Mouse (Mus musculus) kidney, adult 8-10 months (tissue): ENCODE measurements around the gene Dusp7.
A peak's percentile ranks its signal among the peaks of the same experiment; 100 is the strongest.

Experiments used
- DNase-seq, 2 experiments: peaks; one replicate each; pipeline ENCODE4 v3.0.0; 2022

The Dusp7 gene

DNA sequence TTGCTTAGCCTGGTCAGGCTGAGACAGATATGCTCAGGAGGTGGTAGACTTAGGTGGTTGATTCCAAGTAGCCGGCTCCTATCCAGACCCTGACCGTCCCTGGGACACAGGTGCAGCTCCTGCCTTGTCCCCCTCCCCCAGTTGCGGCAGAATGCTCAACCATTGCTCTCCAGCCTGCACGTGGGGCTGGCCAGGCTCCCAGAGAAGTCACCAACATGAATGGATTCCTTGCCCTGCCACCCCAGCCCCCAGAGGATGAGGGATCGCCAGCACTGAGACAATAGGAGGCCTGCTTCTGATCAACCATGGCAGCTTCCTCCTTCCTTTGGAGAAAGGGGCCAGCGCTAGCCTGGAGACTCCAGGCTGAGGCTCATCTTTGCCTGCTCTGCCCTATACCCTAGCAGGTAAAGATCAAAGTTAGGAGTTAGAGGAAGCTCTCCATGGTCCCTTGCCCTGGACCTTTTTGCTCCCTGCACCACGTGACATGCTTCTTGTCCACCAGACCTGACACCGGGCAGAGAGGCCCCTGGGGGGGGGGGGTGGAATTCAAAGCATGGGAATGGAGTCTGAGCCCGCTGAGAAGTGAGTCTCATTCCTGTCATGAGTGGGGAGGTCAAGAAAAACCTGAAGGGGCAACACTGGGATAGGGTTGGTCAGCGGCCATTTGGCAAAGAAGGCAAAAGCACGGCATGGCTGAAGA is 24.5 kb downstream of the Dusp7 start:
- DNase-seq = no peak

DNA sequence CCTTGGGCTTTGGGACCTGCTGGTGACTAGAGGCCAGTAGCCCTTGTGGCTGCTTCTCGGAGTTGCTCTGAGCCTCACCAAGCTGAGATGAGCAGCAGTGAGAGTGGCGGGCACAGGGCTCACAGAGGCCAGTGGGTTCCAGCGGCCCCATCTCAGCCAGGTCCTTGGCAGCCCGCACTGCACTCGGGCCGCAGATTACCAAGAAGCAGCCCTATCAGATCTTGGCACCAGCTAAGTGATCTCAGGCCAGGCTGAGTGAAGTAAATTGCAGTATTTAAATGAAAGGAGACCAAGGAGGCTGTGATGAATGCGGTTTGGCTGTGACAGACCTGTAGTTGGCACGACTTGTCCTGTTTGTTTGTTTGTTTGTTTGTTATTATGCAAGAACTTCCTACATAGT is 25.1 kb downstream of the Dusp7 start:
- no peak for DNase-seq

GRCm38 (mm10) chr9:106394649-106395602 is 26.5 kb downstream of the Dusp7 start:
- peak in 1 of 2 experiments; percentile 68 for DNase-seq

- DNase-seq = no peak
Observed at GRCm38 (mm10) chr9:106397733-106398132, 29.3 kb downstream of the Dusp7 start.

- DNase-seq = no peak
Observed at GRCm38 (mm10) chr9:106398667-106399311, 30.4 kb downstream of the Dusp7 start.

DNA sequence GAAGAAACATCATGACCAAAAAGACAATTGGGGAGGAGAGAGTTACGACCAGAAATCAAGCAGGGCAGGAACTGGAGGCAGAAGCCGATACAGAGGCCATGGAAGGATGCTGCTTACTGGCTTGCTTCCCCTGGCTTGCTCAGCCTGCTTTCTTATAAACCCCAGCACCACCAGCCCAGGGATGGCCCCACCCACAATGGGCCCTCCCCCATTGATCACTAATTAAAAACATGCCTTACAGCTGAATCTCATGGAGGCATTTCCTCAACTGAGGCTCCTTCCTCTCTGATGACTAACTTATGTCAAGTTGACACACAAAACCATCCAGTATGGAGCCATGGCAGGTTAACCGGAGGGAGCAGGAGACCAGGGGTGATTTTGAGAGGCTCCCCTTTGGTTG is 31.4 kb downstream of the Dusp7 start:
- DNase-seq = no peak

DNA sequence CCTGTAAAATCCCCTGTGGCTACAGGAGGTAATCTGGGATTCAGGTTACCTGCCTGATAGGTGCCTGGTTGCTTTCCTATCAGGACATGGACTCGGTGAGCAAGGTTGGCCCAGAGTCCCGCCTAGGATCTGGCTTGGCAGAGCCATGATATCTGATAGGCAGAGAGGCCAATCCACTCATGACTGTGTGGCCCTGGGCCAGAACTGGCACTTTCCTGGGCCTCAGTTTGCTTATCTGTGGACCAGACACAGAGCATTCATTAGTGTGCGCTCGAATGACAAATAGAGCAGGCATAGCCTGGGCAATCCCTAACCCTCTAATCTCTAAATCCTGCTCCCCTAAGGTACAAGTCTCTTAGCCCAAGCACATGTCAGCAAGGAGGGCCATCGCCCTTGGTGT is 33.7 kb downstream of the Dusp7 start:
- no peak for DNase-seq

DNA sequence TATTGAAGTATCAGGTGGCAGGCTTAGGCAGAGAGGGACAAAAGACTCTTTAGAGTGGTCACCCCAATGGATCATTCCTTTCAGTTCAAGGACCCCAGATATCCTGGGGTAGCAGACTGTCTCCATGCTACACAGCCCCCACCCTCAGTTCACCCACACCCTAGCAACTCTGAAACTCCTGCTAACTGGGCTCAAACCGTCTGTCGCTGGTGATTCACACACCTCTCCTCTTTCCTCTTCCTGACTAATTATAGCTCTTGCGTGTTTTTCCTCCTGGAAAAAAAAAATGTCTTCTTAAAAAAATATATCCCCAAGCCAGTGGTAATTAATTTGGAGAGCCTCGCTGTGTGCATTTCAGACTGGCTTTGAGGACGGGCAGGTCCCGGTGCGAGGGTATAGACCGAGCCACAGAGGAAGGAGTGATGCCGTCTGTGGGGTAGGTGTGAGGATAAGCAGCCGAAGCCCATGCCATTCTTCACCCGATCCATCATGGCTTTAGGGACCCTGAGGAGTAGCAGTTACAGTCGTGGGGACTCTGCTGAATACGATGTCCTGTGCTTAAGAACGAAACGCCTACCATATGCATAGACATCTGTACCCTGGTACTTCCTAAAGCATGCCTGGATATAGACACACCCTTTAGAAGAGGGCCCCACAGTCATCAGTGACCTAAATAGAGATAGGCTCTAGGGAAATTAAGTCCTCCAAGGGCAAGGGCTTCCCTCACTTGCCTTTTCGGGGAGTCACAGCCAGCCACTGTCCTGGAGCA is 34.4 kb downstream of the Dusp7 start:
- no peak for DNase-seq

- peak in 1 of 2 experiments; percentile 46 for DNase-seq
Observed at GRCm38 (mm10) chr9:106405275-106405674, 36.8 kb downstream of the Dusp7 start.

- no peak for DNase-seq
Observed at GRCm38 (mm10) chr9:106406443-106407078, 38.1 kb downstream of the Dusp7 start.

DNA sequence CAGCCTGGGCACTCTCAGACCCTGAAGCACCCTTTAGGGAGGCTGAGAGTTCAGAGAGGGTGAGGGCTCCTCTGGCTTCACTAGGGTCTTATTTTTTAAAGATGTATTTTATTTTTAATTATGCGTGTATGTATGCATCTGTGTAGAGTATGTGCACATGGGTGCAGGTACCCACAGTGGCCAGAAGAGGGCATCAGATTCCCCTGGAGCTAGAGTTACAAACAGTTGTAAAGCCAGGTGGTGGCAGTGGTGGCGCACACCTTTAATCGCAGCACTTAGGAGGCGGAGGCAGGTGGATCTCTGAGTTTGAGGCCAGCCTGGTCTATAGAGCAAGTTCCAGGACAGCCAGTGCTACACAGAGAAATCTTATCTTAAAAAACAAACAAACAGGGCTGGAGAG is 40.7 kb downstream of the Dusp7 start:
- no peak for DNase-seq

DNA sequence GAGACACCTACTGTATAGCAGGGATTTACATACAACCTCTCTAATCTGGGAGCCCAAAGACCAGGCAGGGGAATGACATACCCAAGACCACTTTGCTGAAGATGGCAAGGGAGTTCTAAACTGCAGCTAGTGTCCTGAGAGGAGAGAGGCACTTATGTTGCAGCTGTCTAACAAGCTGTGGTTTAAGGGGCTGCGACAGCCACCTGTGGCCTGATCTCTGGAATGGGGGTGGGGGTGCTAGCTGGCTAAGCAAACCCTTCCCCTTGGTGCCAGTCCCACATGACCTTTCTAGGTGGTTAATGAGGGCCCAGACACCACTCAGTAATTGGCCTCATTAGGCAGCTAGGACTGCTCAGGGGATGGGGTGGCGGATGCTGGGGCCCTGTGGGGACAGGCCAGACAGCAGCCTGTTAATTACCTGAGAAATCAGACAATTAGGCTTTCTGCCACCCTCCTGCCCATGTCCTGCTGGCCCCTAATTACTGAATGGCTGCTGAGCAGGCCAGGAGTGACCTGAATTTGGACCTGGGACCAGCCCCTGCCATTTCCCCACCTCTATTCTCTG is 41.7 kb downstream of the Dusp7 start:
- no peak for DNase-seq

DNA sequence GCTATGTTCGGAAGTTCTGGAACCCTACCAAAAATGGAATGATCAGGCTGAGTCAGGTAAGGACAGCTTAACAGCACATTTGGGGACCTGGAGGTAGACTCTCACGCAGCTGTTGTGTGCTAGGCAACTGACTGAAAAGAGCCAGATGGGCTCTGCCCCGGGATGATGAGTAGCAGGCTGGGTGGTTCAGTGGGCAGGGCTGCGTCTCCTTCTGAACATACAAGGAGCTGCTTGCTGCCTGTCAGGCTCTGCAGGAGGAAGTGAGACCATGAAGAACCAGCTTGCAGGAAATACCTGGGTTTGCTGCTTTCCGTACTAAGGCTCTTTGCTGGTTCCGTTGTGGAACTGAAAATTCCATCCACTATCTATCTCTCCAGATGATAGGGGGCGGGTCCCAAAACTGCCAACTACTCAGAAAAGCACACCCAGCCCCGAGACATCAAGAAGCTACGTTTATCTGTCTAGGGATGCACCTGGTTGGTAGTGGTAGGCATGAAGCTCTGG is 42.7 kb downstream of the Dusp7 start:
- DNase-seq = no peak

DNA sequence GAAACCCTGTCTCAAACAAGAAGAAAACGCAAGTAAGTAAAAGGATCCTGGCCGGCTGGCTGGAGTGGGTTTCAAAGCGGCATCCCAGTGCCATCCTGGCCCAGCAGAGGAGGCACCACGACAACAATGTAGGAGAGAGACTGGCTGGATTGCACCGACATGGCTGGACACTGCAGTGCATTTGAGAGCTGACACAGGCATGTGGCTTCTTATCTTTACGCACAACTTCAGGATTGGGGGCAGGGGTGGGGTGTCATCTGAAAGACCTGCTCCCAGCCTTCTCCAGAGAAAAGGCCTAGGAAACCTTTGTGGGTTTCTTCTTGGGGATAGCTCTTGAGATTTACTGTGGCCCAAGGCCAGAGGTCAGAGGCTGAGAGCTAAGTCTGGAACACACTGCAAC is 43.3 kb downstream of the Dusp7 start:
- DNase-seq = no peak

DNA sequence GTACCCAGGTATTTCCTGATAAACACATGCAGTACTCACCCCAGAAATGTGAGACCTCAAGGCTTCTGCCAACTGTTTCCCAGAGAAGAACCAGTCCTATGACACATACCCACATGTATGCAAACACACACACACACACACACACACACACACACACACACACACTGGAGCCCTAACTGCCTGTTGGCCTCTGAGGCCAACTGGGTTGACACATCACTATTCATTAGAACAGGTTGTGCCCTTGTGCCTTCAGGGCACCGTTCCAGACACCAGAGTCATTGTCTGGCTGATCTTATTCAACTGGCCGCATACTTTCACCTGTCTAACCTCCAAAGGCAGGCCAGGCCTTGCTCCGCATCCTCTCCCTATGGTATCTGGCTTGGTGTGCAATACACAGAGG is 43.8 kb downstream of the Dusp7 start:
- no peak for DNase-seq

- no peak for DNase-seq
Observed at GRCm38 (mm10) chr9:106413606-106414005, 45.2 kb downstream of the Dusp7 start.

GRCm38 (mm10) chr9:106416826-106417225 is 48.4 kb downstream of the Dusp7 start:
- no peak for DNase-seq

DNA sequence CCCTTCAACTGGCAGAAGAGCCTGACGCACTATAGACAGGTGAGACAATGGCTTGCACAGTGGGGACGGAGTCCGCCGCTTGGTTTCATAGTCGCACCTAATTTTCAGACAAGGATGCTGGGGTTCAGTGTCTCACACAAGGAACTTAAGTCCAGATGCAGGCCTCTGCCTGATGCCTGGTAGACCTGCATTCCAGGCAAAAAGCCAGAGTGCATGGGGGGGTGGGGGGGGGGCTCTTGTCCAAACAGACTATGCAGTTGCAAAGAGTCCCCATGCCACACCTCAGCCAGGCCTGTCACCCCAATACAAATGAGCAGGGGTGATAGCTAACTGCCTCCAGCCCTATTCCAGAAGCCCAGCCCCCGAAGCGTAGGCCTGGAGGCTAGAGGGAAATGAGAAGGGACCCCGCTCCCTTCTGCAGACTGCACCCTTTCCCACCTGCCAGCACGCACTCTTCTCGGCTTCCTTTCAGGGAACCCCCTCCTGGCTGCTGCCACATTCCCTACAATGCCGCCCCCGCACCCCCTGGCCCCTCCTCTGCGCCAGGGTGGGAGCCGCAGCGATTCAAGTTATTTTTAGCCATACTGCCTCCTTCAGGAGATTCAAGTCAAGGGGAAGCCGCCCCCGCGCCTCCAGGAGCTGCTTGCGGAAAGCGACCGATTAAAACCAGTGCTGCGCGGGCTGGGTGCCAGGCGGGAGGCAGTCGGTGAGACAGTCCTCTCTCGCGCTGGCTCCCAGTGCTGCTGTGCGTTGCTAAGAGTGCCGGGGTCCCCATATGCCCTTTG is 49.6 kb downstream of the Dusp7 start:
- peak; percentile 70 to 71 for DNase-seq

DNA sequence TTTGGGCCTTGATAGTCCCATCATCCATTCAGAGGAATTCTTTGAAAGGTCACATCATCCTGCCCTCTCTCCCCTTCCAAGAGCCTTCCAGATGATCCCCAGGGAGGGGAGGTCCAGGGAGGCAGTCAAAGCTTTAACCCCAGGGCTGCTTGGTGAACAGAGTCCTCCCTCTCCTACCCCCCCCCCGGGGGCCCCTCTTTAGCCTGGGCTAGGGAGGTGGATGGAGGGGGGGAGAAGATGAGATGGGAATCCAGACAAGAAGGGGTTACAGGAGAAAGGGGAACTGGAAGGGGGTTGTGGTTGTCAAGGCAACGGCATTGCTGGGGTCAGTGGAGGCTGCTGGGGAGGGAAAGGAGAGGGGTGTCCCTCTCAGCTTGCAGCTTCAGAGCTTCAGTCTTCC is 52.2 kb downstream of the Dusp7 start:
- no peak for DNase-seq

DNA sequence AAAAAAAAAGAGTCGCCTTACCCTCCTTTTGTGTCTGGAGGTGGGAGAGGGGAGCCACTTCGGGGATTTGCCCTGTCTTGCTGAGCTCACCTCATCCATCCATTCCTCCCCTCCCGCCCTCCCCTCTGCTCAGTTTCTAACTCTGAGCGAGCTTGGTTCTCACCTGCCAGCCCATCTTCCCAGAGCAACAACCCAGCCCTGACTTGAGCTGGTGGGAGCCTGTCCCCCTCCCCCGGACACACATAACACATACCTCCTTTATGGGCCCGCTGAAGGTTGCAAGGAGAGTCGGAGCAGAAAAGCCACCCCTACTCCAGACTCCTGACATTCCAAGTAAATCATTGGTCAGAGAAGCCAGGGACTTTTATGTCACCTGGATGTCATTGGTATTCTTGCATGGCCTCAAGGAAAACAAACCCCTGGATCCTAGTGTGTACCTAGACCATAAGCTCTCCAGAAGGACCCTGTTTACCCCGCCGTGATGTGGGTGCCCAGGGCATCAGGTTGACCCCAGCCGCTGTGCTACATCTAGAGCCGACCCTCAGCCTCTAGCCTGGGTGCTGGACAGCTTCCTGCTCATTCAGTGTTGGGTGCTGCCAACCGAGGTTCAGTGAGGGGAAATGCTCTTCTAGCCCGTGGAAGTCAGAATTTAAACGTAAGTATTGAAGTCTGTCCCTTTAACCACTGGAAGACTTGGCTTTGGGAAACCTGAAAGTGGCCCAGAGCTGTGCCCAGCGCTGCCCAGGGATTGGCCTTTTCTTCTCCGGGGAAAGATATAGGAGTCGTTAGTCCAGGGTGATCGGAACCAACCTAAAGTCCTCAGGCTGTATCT is 52.8 kb downstream of the Dusp7 start:
- DNase-seq = no peak
